Mouse (Mus musculus) heart, postnatal 36 days (tissue): ENCODE measurements around the gene Trim54. TPM values are rescaled to one million over a fixed set of nuclear protein-coding genes. Genes with fewer than 3 reads are reported as not detected.

Source experiments
- DNase-seq, 2 experiments: peaks; one replicate each; pipeline ENCODE4 v3.0.0; 2021 to 2022
- intact Hi-C: fragments of 180-260 bp; cut with DNase I; formaldehyde crosslinking; loops from one replicate; pipeline ENCODE4 v1.15.1; 2025
- total RNA-seq, 2 experiments: library from RNA; stranded (reverse); gene quantifications; 2 replicates each; pipeline ENCODE4 v1.2.3; 2021

Gene Trim54
- total RNA-seq, 2 experiments from 2014 or later = 249 to 297 TPM

- no peak for DNase-seq
- intact Hi-C loops = loop anchor here (2.0 kb wide), 1 partner anchor 61 kb away; the partner anchor contains the start of genes Gm9970 and Nrbp1
These were observed 62.8 kb downstream of the Trim54 start for GRCm38 (mm10) chr5:31179301-31179765.

- intact Hi-C loops = loop anchor here (1.0 to 2.0 kb wide), 2 partner anchors 12 to 61 kb away; partner anchors contain the start of genes Gm9970 and Nrbp1
These were observed 63.5 kb downstream of the Trim54 start, which contains the start of the genes Gm29609 and Gtf3c2 for GRCm38 (mm10) chr5:31179766-31180630. Gene Gm29609 (minus strand): TSS chr5:31179911. Gene Gtf3c2 (minus strand): TSS chr5:31180144.

GRCm38 (mm10) chr5:31181183-31181770 lies 64.8 kb downstream of the Trim54 start:
- intact Hi-C loops = no loop called here
- DNase-seq = no peak

More at GRCm38 (mm10) chr5:31179766-31180630, 63.5 kb downstream of the Trim54 start, which contains the start of the genes Gm29609 and Gtf3c2:
- DNase-seq = peak; percentile 94 to 96

GRCm38 (mm10) chr5:31183678-31184077 lies 67.2 kb downstream of the Trim54 start:
- intact Hi-C loops = no loop called here
- DNase-seq = no peak

Other genes with a start within 250 kb of the Trim54 start
- gene Tmem214, start 248.7 kb upstream of the Trim54 start, total RNA-seq = 10 to 100 TPM; 37.7 to 40.2 TPM
- 1 to 10 TPM; 4.1 to 7.1 TPM for gene Agbl5, start 228.0 kb upstream of the Trim54 start, total RNA-seq
- 100 to 1,000 TPM; 143 to 152 TPM for gene Ost4, start 208.9 kb upstream of the Trim54 start, total RNA-seq
- 10 to 100 TPM; 22.0 to 23.7 TPM for gene Emilin1, start 203.3 kb upstream of the Trim54 start, total RNA-seq
- gene Khk, start 195.3 kb upstream of the Trim54 start, total RNA-seq = 10 to 100 TPM; 19.9 to 26.6 TPM
- gene Cgref1, start 171.1 kb upstream of the Trim54 start, total RNA-seq = under 1 TPM; 0.70 to 0.89 TPM
- gene Preb, start 156.4 kb upstream of the Trim54 start, total RNA-seq = 10 to 100 TPM; 81.0 to 86.9 TPM
- 1 to 10 TPM in 1 of 2 experiments, under 1 TPM in 1; 0.64 to 1.7 TPM for gene Tcf23, start 148.1 kb upstream of the Trim54 start, total RNA-seq
- 10 to 100 TPM; 50.5 to 57.3 TPM for gene Atraid, start 68.4 kb upstream of the Trim54 start, total RNA-seq
- 10 to 100 TPM; 11.0 to 12.1 TPM for gene Slc5a6, start 67.8 kb upstream of the Trim54 start, total RNA-seq
- 10 to 100 TPM; 14.5 to 15.6 TPM for gene Cad, start 61.9 kb upstream of the Trim54 start, total RNA-seq
- not detected for gene Dnajc5g, start 10.4 kb upstream of the Trim54 start, total RNA-seq
- gene Slc30a3, start 8.5 kb upstream of the Trim54 start, total RNA-seq = not detected
- gene Ucn, start 22.1 kb downstream of the Trim54 start, total RNA-seq = not detected
- 10 to 100 TPM; 50.7 to 52.0 TPM for gene Mpv17, start 37.5 kb downstream of the Trim54 start, total RNA-seq
- gene Gm29609, start 63.2 kb downstream of the Trim54 start, total RNA-seq = 1 to 10 TPM in 1 of 2 experiments, under 1 TPM in 1; 0.68 to 1.6 TPM
- 10 to 100 TPM; 31.0 to 31.4 TPM for gene Gtf3c2, start 63.4 kb downstream of the Trim54 start, total RNA-seq
- 10 to 100 TPM; 61.8 to 64.6 TPM for gene Snx17, start 76.5 kb downstream of the Trim54 start, total RNA-seq
- 10 to 100 TPM; 49.7 to 55.9 TPM for gene Eif2b4, start 76.7 kb downstream of the Trim54 start, total RNA-seq
- 10 to 100 TPM in 1 of 2 experiments, 1 to 10 TPM in 1; 7.9 to 10.3 TPM for gene Zfp513, start 85.6 kb downstream of the Trim54 start, total RNA-seq
- 10 to 100 TPM; 50.3 to 58.7 TPM for gene Ppm1g, start 104.0 kb downstream of the Trim54 start, total RNA-seq
- gene Nrbp1, start 124.2 kb downstream of the Trim54 start, total RNA-seq = 10 to 100 TPM; 85.4 to 88.1 TPM
- gene Gm9970, start 124.5 kb downstream of the Trim54 start, total RNA-seq = not detected
- 1 to 10 TPM; 1.7 to 2.7 TPM for gene Krtcap3, start 135.0 kb downstream of the Trim54 start, total RNA-seq
- 10 to 100 TPM; 36.8 to 43.6 TPM for gene Ift172, start 174.4 kb downstream of the Trim54 start, total RNA-seq
- gene Fndc4, start 179.4 kb downstream of the Trim54 start, total RNA-seq = 1 to 10 TPM; 1.6 to 3.7 TPM
- gene Gckr, start 180.7 kb downstream of the Trim54 start, total RNA-seq = not detected